Mouse (Mus musculus): ENCODE results near the gene Dnttip2. TPM values are rescaled to one million over a fixed set of nuclear protein-coding genes. Genes with fewer than 3 reads are reported as not detected.

Gene Dnttip2
- polyA plus RNA-seq, 1 experiment from 2014 or later, result 42.9 TPM

- 20% methylated on average over 12 of the region's 12 CpGs for WGBS
- peak overlapping the region; percentile 91; the same call in 1 of the 2 replicates for H3K9ac ChIP-seq (ENCODE audit: low read length)
- ATAC-seq (ENCODE audit: insufficient number of reproducible peaks, insufficient read depth, low FRiP score, low read depth), result peak; percentile 18; the same call in 1 of the 2 replicates
Measured at GRCm38 (mm10) chr3:122291828-122292227, 17.6 kb downstream of the Dnttip2 start.

GRCm38 (mm10) chr3:122292300-122293222 lies 18.4 kb downstream of the Dnttip2 start:
- Histone ChIP-seq H3K4me1 (ENCODE audit: control insufficient read depth in 2 of 2, insufficient read depth in 2 of 2, low read length in 2 of 2) (peaks cover 11 to 14% of the 10 kb centered on the region in 2 experiments; a peak in 2 of 4 replicates), H3K9ac (ENCODE audit: low read length) (peak overlapping the region; percentile 91), H3K36me3 (ENCODE audit: control insufficient read depth, insufficient read depth, low read length) (no peaks in the 10 kb centered on the region), H3K4me2 (ENCODE audit: low read length) (peak overlapping the region; percentile 83), H3K9me3 (ENCODE audit: control insufficient read depth, low read length) (no peaks in the 10 kb centered on the region), H3K27me3 (ENCODE audit: control insufficient read depth, insufficient read depth, low read length) (no peaks in the 10 kb centered on the region), H3K27ac (replicated peaks in 1 of 2; ENCODE audit: control insufficient read depth in 1 of 2, insufficient read depth in 1 of 2, low read depth in 2 of 2, low read length in 2 of 2) (peak overlapping the region; percentile 94), H3K4me3 (ENCODE audit: control insufficient read depth in 1 of 2, insufficient read depth in 1 of 2, low read depth in 1 of 2, low read length in 2 of 2) (peak overlapping the region; percentile 89 to 98)
- 4% methylated on average over 54 of the region's 54 CpGs for WGBS
- ATAC-seq (ENCODE audit: insufficient number of reproducible peaks, insufficient read depth, low FRiP score, low read depth), result peak; percentile 72

More at GRCm38 (mm10) chr3:122291828-122292227, 17.6 kb downstream of the Dnttip2 start:
- peaks cover 11 to 14% of the 10 kb centered on the region in 2 experiments; a peak in 2 of 4 replicates for H3K4me1 ChIP-seq (ENCODE audit: control insufficient read depth in 2 of 2, insufficient read depth in 2 of 2, low read length in 2 of 2)
- H3K4me3 ChIP-seq (ENCODE audit: control insufficient read depth in 1 of 2, insufficient read depth in 1 of 2, low read depth in 1 of 2, low read length in 2 of 2), result peak overlapping the region; percentile 3 to 89; a peak in 2 of 4 replicates
- H3K27me3 ChIP-seq (ENCODE audit: control insufficient read depth, insufficient read depth, low read length), result no peaks in the 10 kb centered on the region
- H3K9me3 ChIP-seq (ENCODE audit: control insufficient read depth, low read length), result no peaks in the 10 kb centered on the region
- peak overlapping the region; percentile 94 for H3K27ac ChIP-seq (replicated peaks in 1 of 2; ENCODE audit: control insufficient read depth in 1 of 2, insufficient read depth in 1 of 2, low read depth in 2 of 2, low read length in 2 of 2)
- peak overlapping the region; percentile 83 for H3K4me2 ChIP-seq (ENCODE audit: low read length)
- no peaks in the 10 kb centered on the region for H3K36me3 ChIP-seq (ENCODE audit: control insufficient read depth, insufficient read depth, low read length)

GRCm38 (mm10) chr3:122293223-122293953 lies 19.2 kb downstream of the Dnttip2 start:
- Histone ChIP-seq H3K27ac (replicated peaks in 1 of 2; ENCODE audit: control insufficient read depth in 1 of 2, insufficient read depth in 1 of 2, low read depth in 2 of 2, low read length in 2 of 2) (peak overlapping the region; percentile 92 to 94), H3K9me3 (ENCODE audit: control insufficient read depth, low read length) (no peaks in the 10 kb centered on the region), H3K4me3 (ENCODE audit: control insufficient read depth in 1 of 2, insufficient read depth in 1 of 2, low read depth in 1 of 2, low read length in 2 of 2) (peak overlapping the region; percentile 89 to 98), H3K4me2 (ENCODE audit: low read length) (peak overlapping the region; percentile 83), H3K36me3 (ENCODE audit: control insufficient read depth, insufficient read depth, low read length) (no peaks in the 10 kb centered on the region), H3K9ac (ENCODE audit: low read length) (peak overlapping the region; percentile 91), H3K27me3 (ENCODE audit: control insufficient read depth, insufficient read depth, low read length) (no peaks in the 10 kb centered on the region), H3K4me1 (ENCODE audit: control insufficient read depth in 2 of 2, insufficient read depth in 2 of 2, low read length in 2 of 2) (peaks cover 11 to 14% of the 10 kb centered on the region in 2 experiments; a peak in 2 of 4 replicates)
- WGBS, result under 1% methylated on average over 87 of the region's 105 CpGs
- ATAC-seq (ENCODE audit: insufficient number of reproducible peaks, insufficient read depth, low FRiP score, low read depth), result peak; percentile 82

- peak within 1 kb of the TSS; percentile 89 to 98 for H3K4me3 ChIP-seq (ENCODE audit: control insufficient read depth in 1 of 2, insufficient read depth in 1 of 2, low read depth in 1 of 2, low read length in 2 of 2)
- H3K9me3 ChIP-seq (ENCODE audit: control insufficient read depth, low read length), result no peaks in the 10 kb centered on the region
- no peaks in the 10 kb centered on the region for H3K27me3 ChIP-seq (ENCODE audit: control insufficient read depth, insufficient read depth, low read length)
- peaks cover 11 to 14% of the 10 kb centered on the region in 2 experiments; a peak in 2 of 4 replicates for H3K4me1 ChIP-seq (ENCODE audit: control insufficient read depth in 2 of 2, insufficient read depth in 2 of 2, low read length in 2 of 2)
- peak within 1 kb of the TSS; percentile 83 for H3K4me2 ChIP-seq (ENCODE audit: low read length)
- WGBS, result 8% methylated on average over 37 of the region's 37 CpGs
- no peaks in the 10 kb centered on the region for H3K36me3 ChIP-seq (ENCODE audit: control insufficient read depth, insufficient read depth, low read length)
- peak within 1 kb of the TSS; percentile 91 for H3K9ac ChIP-seq (ENCODE audit: low read length)
- H3K27ac ChIP-seq (replicated peaks in 1 of 2; ENCODE audit: control insufficient read depth in 1 of 2, insufficient read depth in 1 of 2, low read depth in 2 of 2, low read length in 2 of 2), result peak within 1 kb of the TSS; percentile 92 to 94
- peak; percentile 64 for ATAC-seq (ENCODE audit: insufficient number of reproducible peaks, insufficient read depth, low FRiP score, low read depth)
Measured at GRCm38 (mm10) chr3:122293954-122294850, 20.0 kb downstream of the Dnttip2 start, which contains the start of gene Bcar3. Bcar3 (plus strand) TSS chr3:122294136.

- H3K27ac ChIP-seq (replicated peaks in 1 of 2; ENCODE audit: control insufficient read depth in 1 of 2, insufficient read depth in 1 of 2, low read depth in 2 of 2, low read length in 2 of 2), result no peak overlapping the region
- no peaks in the 10 kb centered on the region for H3K36me3 ChIP-seq (ENCODE audit: control insufficient read depth, insufficient read depth, low read length)
- ATAC-seq (ENCODE audit: insufficient number of reproducible peaks, insufficient read depth, low FRiP score, low read depth), result no peak
- H3K4me2 ChIP-seq (ENCODE audit: low read length), result no peak overlapping the region
- H3K27me3 ChIP-seq (ENCODE audit: control insufficient read depth, insufficient read depth, low read length), result 0 out of 2 replicates have a peak, but pooled peaks cover 6% of the 10 kb centered on the region
- 15% methylated on average over 5 of the region's 5 CpGs for WGBS
- H3K4me1 ChIP-seq (ENCODE audit: control insufficient read depth in 2 of 2, insufficient read depth in 2 of 2, low read length in 2 of 2), result peaks cover 11 to 13% of the 10 kb centered on the region in 2 experiments; a peak in 2 of 4 replicates
- H3K4me3 ChIP-seq (ENCODE audit: control insufficient read depth in 1 of 2, insufficient read depth in 1 of 2, low read depth in 1 of 2, low read length in 2 of 2), result no peak overlapping the region
- no peaks in the 10 kb centered on the region for H3K9me3 ChIP-seq (ENCODE audit: control insufficient read depth, low read length)
- H3K9ac ChIP-seq (ENCODE audit: low read length), result no peak overlapping the region
Measured at GRCm38 (mm10) chr3:122295511-122295910, 21.3 kb downstream of the Dnttip2 start.

- no peak for ATAC-seq (ENCODE audit: insufficient number of reproducible peaks, insufficient read depth, low FRiP score, low read depth)
- 43% methylated on average over 5 of the region's 5 CpGs for WGBS
- no peaks in the 10 kb centered on the region for H3K9me3 ChIP-seq (ENCODE audit: control insufficient read depth, low read length)
Measured at GRCm38 (mm10) chr3:122296979-122297378, 22.8 kb downstream of the Dnttip2 start.

More at GRCm38 (mm10) chr3:122296979-122297378, 22.8 kb downstream of the Dnttip2 start:
- Histone ChIP-seq H3K9ac (ENCODE audit: low read length) (no peak overlapping the region), H3K4me2 (ENCODE audit: low read length) (no peak overlapping the region), H3K36me3 (ENCODE audit: control insufficient read depth, insufficient read depth, low read length) (no peaks in the 10 kb centered on the region), H3K4me3 (ENCODE audit: control insufficient read depth in 1 of 2, insufficient read depth in 1 of 2, low read depth in 1 of 2, low read length in 2 of 2) (no peak overlapping the region), H3K27me3 (ENCODE audit: control insufficient read depth, insufficient read depth, low read length) (peaks cover 8% of the 10 kb centered on the region; the same call in 1 of the 2 replicates), H3K4me1 (ENCODE audit: control insufficient read depth in 2 of 2, insufficient read depth in 2 of 2, low read length in 2 of 2) (peaks cover 10 to 15% of the 10 kb centered on the region in 2 experiments), H3K27ac (replicated peaks in 1 of 2; ENCODE audit: control insufficient read depth in 1 of 2, insufficient read depth in 1 of 2, low read depth in 2 of 2, low read length in 2 of 2) (no peak overlapping the region)

Measured in heart, embryonic 14.5 days (tissue).